21 mouse cellular contexts compared by ENCODE assay signal in the genomic region with DNA sequence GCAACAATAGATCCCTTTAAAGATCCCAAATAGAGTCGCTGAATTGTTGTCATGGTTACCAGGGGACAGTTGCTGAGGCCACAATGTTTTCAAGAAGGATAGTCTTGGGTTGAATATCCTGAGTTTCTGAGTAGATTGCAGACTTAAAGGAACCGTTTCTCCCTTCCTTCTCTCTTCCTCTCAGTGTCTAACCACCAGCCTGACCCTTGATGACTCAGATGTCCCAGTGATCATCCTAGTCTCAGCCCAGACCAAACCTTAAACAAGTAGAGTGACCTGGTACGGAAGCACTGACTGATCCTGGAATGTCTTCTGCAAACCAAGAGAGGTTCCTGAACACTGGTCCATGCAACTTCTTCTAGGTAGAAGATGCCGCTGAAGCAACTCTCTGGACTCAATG.
"Had no signal": no experiment of that assay in that cellular context is flagged by ENCODE, and none has a peak within 500 bp of the region (broad histone marks: within the 10 kb centered on the region; RNA-seq: fewer than 3 reads in every experiment).

No protein-coding gene starts in this region.

- H3K4me2 ChIP-seq: limb, embryonic 13.5 days; liver, embryonic 15.5 days had no signal

- H3K9ac ChIP-seq: limb, embryonic 13.5 days; liver, embryonic 15.5 days had no signal

- H3K4me3 ChIP-seq: limb, embryonic 10.5 days; limb, embryonic 13.5 days; liver, embryonic 15.5 days; megakaryocyte, embryonic 14.5 days; midbrain, embryonic 10.5 days had no signal

- H3K27me3 ChIP-seq: limb, embryonic 13.5 days; liver, embryonic 15.5 days; megakaryocyte, embryonic 14.5 days had no signal

- H3K36me3 ChIP-seq: limb, embryonic 10.5 days; limb, embryonic 13.5 days; midbrain, embryonic 10.5 days had no signal

- H3K9me3 ChIP-seq: limb, embryonic 10.5 days; limb, embryonic 13.5 days; liver, embryonic 15.5 days; megakaryocyte, embryonic 14.5 days; midbrain, embryonic 10.5 days had no signal

- DNase-seq: kidney, adult 18-20 months; kidney, adult 9 months; kidney, postnatal 14 days; kidney, postnatal 4 days; liver; lung, adult 2 months; lung, postnatal 14 days; lung, postnatal 4 days; midbrain, embryonic 14.5 days; right cerebral cortex, adult 18-20 months; right cerebral cortex, postnatal 14 days; right cerebral cortex, postnatal 4 days; thymus, adult 2 months; thymus, postnatal 14 days; thymus, postnatal 4 days had no signal

- H3K27ac ChIP-seq: limb, embryonic 10.5 days; limb, embryonic 13.5 days; midbrain, embryonic 10.5 days; stomach, postnatal 0 days had no signal
